Mouse (Mus musculus) testis, adult 2 months (tissue): Measurements from ENCODE around the gene Gpr153. TPM values are rescaled to one million over a fixed set of nuclear protein-coding genes. Genes with fewer than 3 reads are reported as not detected.

Source experiments
- H3K27ac ChIP-seq: fragments of 200-500 bp; 2 replicates; pipeline ENCODE4 v1.5.1; 2012; ENCODE audit warnings: low read depth, low read length; ENCODE audit not compliant: control insufficient read depth, insufficient read depth
- H3K27me3 ChIP-seq: fragments of 200-500 bp; 2 replicates; pipeline ENCODE4 v1.6.1; 2012; ENCODE audit warnings: mild to moderate bottlenecking, low read length, moderate library complexity; ENCODE audit not compliant: control insufficient read depth, insufficient read depth
- H3K36me3 ChIP-seq: fragments of 200-500 bp; 2 replicates; pipeline ENCODE4 v1.6.1; 2012; ENCODE audit warnings: mild to moderate bottlenecking, low read length; ENCODE audit not compliant: control insufficient read depth, insufficient read depth
- H3K4me1 ChIP-seq: fragments of 200-500 bp; 2 replicates; pipeline ENCODE4 v1.6.1; 2012; ENCODE audit warnings: low read length; ENCODE audit not compliant: control insufficient read depth, insufficient read depth
- H3K4me3 ChIP-seq: fragments of 200-500 bp; 2 replicates; pipeline ENCODE4 v1.5.1; 2012; ENCODE audit warnings: low read depth, mild to moderate bottlenecking, low read length, moderate library complexity, mixed read lengths; ENCODE audit not compliant: control insufficient read depth
- CTCF ChIP-seq: fragments of 200-500 bp; IDR thresholded peaks from 2 replicates; pipeline ENCODE4 v1.5.1; 2012; ENCODE audit warnings: low read depth, mild to moderate bottlenecking, inconsistent platforms, low read length, moderate library complexity; ENCODE audit not compliant: control insufficient read depth, insufficient read depth, insufficient replicate concordance
- POLR2A ChIP-seq: fragments of 200-500 bp; IDR thresholded peaks from 2 replicates; pipeline ENCODE4 v1.6.1; 2012; ENCODE audit warnings: low read depth, mild to moderate bottlenecking, inconsistent platforms, low read length, moderate library complexity; ENCODE audit not compliant: control insufficient read depth
- polyA plus RNA-seq: library from polyadenylated mRNA; depleted of rRNA; stranded (reverse); fragments of >200 nt; gene quantifications from 2 replicates; pipeline ENCODE4 v1.2.3, GENCODE M21; 2012

The Gpr153 gene
- polyA plus RNA-seq, 1 experiment = 18.9 TPM

DNA sequence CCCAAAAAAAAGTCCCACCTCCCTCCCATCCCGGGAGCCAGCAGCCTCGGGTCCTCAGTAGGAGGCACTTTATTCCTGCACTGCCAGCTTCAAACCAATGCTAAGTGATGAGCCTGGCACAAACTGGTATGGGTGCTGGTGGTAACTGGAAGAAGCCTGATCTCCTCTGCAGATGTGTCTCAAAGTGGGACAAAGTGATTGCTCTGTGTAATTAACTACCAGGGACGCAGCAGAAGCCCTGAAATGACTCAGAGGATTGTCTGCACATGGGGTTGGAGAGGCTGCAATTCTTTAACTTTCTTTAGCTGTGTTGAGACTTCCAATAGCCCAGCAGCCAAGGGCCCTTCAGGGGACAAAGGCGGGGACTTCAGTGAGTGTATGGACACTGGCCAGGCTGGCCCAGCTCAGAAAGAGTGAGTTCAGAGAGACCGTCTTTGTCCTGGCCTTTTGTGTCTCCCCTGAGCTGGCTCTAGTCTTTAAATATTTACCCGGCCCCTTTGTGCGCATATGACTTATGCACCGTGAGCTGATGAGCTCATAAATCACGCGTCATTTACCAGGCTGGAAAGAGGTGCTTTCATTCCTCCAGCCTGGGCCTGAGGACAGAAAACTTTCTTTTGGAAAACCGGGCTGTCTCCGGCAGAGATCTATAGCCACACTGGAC, 18.2 kb downstream of the Gpr153 start:
- no peak overlapping the region for H3K4me3 ChIP-seq
- TF ChIP-seq POLR2A (no peak), CTCF (no peak)
- H3K27me3 ChIP-seq = no peaks in the 10 kb centered on the region
- no peaks in the 10 kb centered on the region for H3K36me3 ChIP-seq
- H3K4me1 ChIP-seq = peaks cover 19% of the 10 kb centered on the region
- H3K27ac ChIP-seq = no peak overlapping the region

DNA sequence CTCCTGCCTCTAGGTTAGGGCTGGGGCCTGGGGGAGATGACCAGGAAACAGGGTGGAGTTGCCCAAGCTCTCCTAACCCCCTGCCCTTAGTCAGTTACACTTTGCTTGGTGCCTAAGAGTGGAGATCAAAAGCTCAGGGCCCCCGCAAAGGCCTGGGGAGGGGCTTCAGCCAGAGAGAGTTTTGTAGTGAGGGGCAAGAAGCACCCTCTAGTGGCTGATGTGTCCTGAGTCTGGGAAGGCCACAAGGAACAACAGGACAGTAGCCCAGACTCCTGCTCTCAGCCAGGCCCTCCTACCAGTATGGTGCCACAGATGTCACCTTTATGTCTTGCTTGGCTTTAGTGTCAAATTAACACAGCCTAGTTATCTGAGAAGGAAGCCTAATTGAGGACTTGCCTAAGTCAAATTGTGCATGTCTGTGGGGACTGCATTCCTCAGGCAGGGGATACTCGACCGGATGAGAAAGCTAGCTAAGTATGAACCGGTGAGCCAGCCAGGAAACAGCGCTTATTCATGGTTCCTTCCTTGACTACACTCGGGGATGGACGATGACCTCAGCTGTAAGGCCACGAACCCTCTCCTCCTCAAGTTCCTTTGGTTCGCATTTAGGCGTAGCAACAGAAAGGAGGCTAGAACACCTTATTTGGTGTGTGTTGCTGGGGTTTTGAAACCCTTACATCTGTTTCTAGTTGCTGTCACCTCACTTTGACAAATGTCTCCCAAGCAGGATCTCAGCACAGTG, 20.3 kb downstream of the Gpr153 start:
- H3K4me1 ChIP-seq = peaks cover 25% of the 10 kb centered on the region
- H3K27ac ChIP-seq = no peak overlapping the region

DNA sequence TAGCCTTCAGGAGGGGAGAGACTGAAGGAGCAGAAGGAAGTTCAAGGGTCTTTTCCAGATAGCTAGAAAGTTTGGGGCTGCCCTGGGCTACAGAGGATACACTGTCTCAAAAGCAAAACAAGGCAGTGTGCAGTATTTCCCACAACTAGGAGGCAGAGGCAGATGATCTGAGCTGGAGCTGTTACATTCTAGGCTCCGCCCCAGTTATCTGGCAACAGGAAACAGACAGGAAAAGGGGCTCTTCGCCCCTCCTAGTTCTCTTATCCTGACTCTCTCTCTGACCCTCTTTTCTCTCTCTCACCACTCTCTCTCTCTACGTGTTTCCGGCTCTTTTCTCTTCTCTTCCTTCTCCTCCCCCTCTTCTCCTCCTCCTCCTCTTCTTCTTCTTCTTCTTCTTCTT, 21.9 kb downstream of the Gpr153 start:
- no peak for TF ChIP-seq POLR2A
- TF ChIP-seq CTCF = no peak
- Histone ChIP-seq H3K27me3 (no peaks in the 10 kb centered on the region), H3K36me3 (peaks cover 2% of the 10 kb centered on the region), H3K4me1 (peaks cover 15% of the 10 kb centered on the region), H3K4me3 (peak overlapping the region; percentile 57), H3K27ac (peak overlapping the region; percentile 35; the same call in 1 of the 2 replicates)

More for the DNA sequence above, 20.3 kb downstream of the Gpr153 start:
- no peak overlapping the region for H3K4me3 ChIP-seq
- H3K27me3 ChIP-seq = no peaks in the 10 kb centered on the region
- TF ChIP-seq CTCF = no peak
- TF ChIP-seq POLR2A = 0 out of 2 replicates have a peak, but pooled peaks have one; percentile 4
- H3K36me3 ChIP-seq = no peaks in the 10 kb centered on the region

DNA sequence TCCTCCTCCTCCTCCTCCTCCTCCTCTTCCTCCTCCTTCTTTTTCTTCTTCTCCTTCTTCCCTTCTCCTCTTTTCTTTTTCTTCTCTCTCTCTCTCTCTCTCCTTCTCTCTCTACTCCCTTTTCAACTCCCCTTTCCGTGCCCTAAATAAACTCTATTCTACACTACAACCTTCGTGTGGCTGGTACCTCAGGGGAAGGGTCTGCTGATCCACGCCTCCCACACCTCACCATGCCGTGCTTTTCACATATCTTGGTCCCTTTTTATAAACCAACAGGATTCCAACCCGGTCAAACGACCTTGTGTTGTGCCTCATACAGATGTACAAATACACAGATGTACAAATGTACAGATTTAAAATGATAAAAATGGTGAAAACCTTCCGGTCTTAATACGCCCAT, 22.3 kb downstream of the Gpr153 start:
- no peak for TF ChIP-seq POLR2A
- no peak for TF ChIP-seq CTCF
- peak overlapping the region; percentile 86 for H3K27ac ChIP-seq
- peaks cover 15% of the 10 kb centered on the region for H3K4me1 ChIP-seq
- H3K4me3 ChIP-seq = peak overlapping the region; percentile 93
- H3K27me3 ChIP-seq = no peaks in the 10 kb centered on the region
- peaks cover 2% of the 10 kb centered on the region for H3K36me3 ChIP-seq

DNA sequence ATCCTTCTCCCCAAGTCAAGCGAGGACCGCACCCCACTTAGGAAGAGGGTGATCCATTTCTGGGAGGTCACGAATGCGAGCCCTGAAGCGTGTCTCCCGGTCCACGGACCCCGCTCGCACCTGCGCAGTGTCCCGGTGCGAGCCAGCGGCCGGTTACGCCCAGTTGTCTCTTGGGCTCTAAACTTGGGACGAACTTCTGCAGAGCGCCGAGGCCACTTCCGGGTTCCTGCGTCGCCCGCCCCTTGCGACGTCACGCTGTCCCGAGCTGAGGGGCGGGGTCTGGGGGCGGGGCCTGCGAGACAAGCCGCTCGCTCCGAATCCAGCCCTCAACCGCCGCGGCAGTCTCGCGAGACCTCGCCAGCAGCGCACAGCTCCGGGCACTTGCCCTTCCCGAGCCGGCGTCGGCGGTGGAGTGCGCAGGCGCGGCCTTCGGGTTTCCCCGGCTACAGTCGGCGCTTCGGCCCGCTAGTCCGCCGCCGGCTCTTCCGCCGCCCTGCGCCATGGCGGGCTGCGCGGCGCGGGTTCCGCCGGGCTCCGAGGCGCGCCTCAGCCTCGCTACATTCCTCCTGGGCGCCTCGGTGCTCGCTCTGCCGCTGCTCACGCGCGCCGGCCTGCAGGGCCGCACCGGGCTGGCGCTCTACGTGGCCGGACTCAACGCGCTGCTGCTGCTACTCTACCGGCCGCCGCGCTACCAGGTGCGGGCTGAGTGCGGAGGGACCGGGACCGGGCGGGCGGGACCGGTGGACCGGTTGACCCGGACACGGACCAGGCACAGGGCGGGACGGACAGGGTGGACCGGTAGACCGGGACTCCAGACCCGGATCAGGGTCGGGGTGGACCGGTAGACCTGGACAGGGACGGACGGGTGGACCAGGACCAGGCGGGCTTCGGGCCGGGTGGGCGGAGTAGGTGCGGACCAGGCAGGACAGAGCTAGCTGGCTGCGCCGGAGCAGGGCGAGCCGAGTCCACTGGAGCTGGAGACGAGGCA, 23.1 kb downstream of the Gpr153 start, which contains the start of gene Icmt:
Gene Icmt (plus strand): TSS at position 354 of the 988 bp plus-strand sequence.
- peaks cover 2% of the 10 kb centered on the region for H3K36me3 ChIP-seq
- peak within 1 kb of the TSS; percentile 95 for H3K4me3 ChIP-seq
- TF ChIP-seq CTCF (no peak), POLR2A (peak; percentile 90)
- H3K27me3 ChIP-seq = no peaks in the 10 kb centered on the region
- H3K4me1 ChIP-seq = peaks cover 15% of the 10 kb centered on the region
- H3K27ac ChIP-seq = peak within 1 kb of the TSS; percentile 86

DNA sequence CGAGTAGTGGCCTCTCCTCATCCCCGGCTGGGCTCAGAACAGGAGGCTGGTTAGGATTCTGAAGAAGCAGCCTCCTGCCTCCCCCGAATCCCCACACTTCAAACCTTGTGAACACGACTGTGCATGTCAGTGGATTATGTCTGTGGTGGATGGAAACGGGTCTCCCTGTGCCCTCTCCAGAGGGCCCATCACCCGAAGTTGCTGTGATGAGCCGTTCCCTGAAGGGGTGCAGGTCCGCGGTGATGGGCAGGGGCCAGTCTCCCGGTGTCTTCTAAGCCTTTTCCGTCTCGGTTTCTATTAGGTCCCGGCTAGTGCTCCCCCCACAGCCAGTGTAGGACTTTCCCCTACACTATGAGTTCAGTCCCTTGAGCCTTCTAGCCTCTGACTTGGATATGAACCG, 24.8 kb downstream of the Gpr153 start:
- no peak for TF ChIP-seq POLR2A
- TF ChIP-seq CTCF = no peak
- Histone ChIP-seq H3K4me3 (peak overlapping the region; percentile 67), H3K27ac (no peak overlapping the region), H3K4me1 (peaks cover 15% of the 10 kb centered on the region), H3K36me3 (peaks cover 2% of the 10 kb centered on the region), H3K27me3 (no peaks in the 10 kb centered on the region)
